ENCODE assay signal across 9 mouse cellular contexts in genomic region chr7:113774039-113774438, GRCm38 (mm10). TPM values are rescaled to one million over a fixed set of nuclear protein-coding genes. Genes with fewer than 3 reads are reported as not detected.
DNase-seq lines count a peak whose midpoint lies in the region; ATAC-seq lines count a peak whose summit lies in the region.
"Had no signal": no experiment of that assay in that cellular context is flagged by ENCODE, and none has a peak within 500 bp of the region (broad histone marks: within the 10 kb centered on the region; RNA-seq: fewer than 3 reads in every experiment).

No protein-coding gene starts in this region.

- 20% methylated on average over 7 of the region's 7 CpGs for WGBS in embryonic facial prominence, embryonic 10.5 days

- peaks cover 7% of the 10 kb centered on the region; the same call in 1 of the 2 replicates for H3K36me3 ChIP-seq in embryonic facial prominence, embryonic 10.5 days (replicated peaks)
- H3K36me3 ChIP-seq: stomach, embryonic 15.5 days had no signal

- no peak overlapping the region for H3K4me3 ChIP-seq in embryonic facial prominence, embryonic 10.5 days
- H3K4me3 ChIP-seq: stomach, embryonic 15.5 days had no signal

- H3K27ac ChIP-seq in embryonic facial prominence, embryonic 10.5 days (replicated peaks) = no peak overlapping the region
- H3K27ac ChIP-seq: stomach, embryonic 15.5 days had no signal

- intact Hi-C loops in heart, postnatal 14 days (cut with DNase I) = no loop called here

- peak; percentile 69 for DNase-seq in adrenal gland, adult 2 months
- DNase-seq in embryonic facial prominence, embryonic 10.5 days (ENCODE audit: low spot score) = peak; percentile 69
- peak; percentile 60 to 70 for DNase-seq in heart, postnatal 14 days
- peak; percentile 76 to 82 for DNase-seq in kidney, postnatal 4 days
- DNase-seq in right cerebral cortex, postnatal 4 days = peak; percentile 30

- H3K27me3 ChIP-seq in embryonic facial prominence, embryonic 10.5 days (replicated peaks; ENCODE audit: low read depth, poor library complexity, severe bottlenecking) = peaks cover 9% of the 10 kb centered on the region; the same call in 1 of the 2 replicates
- H3K27me3 ChIP-seq: stomach, embryonic 15.5 days had no signal

- peaks cover 38% of the 10 kb centered on the region for H3K4me1 ChIP-seq in embryonic facial prominence, embryonic 10.5 days
- H3K4me1 ChIP-seq: stomach, embryonic 15.5 days had no signal

- peak; percentile 71 for ATAC-seq in CD4-positive, CD25-positive, alpha-beta regulatory T cell, adult 4 months
- peak; percentile 83 for ATAC-seq in megakaryocyte progenitor cell, adult 5-6 weeks (replicated peaks; ENCODE audit: poor library complexity)
- ATAC-seq in inflammation-experienced regulatory T-cells, adult 6 months = no peak

- H3K9me3 ChIP-seq in embryonic facial prominence, embryonic 10.5 days = peaks cover 3% of the 10 kb centered on the region; the same call in 1 of the 2 replicates
- H3K9me3 ChIP-seq: stomach, embryonic 15.5 days had no signal

RNA-seq across cellular contexts. Expression of gene Spon1, which starts 8.2 kb away (rescaled TPM):
- 1 to 10 TPM; 1.1 TPM for polyA plus RNA-seq in CD4-positive, CD25-positive, alpha-beta regulatory T cell, adult 4 months (2017; shearing (Covaris generic))
- total RNA-seq in adrenal gland, adult 2 months (2021) = 10 to 100 TPM; 10.3 to 12.2 TPM
- 8.4 and 10.4 TPM in 2 replicates for polyA plus RNA-seq in adrenal gland, adult 2 months (2012; rRNA removed)
- polyA plus RNA-seq in embryonic facial prominence, embryonic 10.5 days (2016; fragmentation: Nextera tagmentation; extraction: Ambion mirVana) = 22.3 and 22.8 TPM in 2 replicates
- 10 to 100 TPM in 1 of 2 experiments, 1 to 10 TPM in 1; 9.0 to 13.1 TPM for total RNA-seq in heart, postnatal 14 days (2021)
- total RNA-seq in megakaryocyte progenitor cell, adult 5-6 weeks (2015) = not detected in 2 replicates
- total RNA-seq in megakaryocyte progenitor cell, adult 5-6 weeks (2017) = not detected in 2 replicates
- polyA plus RNA-seq in inflammation-experienced regulatory T-cells, adult 6 months (2017; shearing (Covaris generic)) = under 1 TPM; 0.59 to 0.84 (median 0.72) TPM
